Mouse (Mus musculus) midbrain, postnatal 0 days (tissue): ENCODE results near the gene Gm20388. TPM values are rescaled to one million over a fixed set of nuclear protein-coding genes. Genes with fewer than 3 reads are reported as not detected.
A peak's percentile ranks its signal among the peaks of the same experiment; 100 is the strongest.

Experiments used
- ATAC-seq: fragments of 200-750 bp; cut with Nextera tagmentation; 2 replicates; pipeline ENCODE4 v1.8.0; 2017; ENCODE audit warnings: moderate number of reproducible peaks, mild to moderate bottlenecking, moderate TSS enrichment, moderate library complexity; ENCODE audit not compliant: low FRiP score
- DNase-seq: peaks from one replicate; pipeline ENCODE4 v3.0.0-alpha.2; 2015; ENCODE audit warnings: low spot score
- H3K27ac ChIP-seq: fragments of 300-500 bp; sonication (generic); 2 replicates; pipeline ENCODE4 v1.5.1; 2014; ENCODE audit warnings: low read depth, mild to moderate bottlenecking, low read length, mixed read lengths
- H3K27me3 ChIP-seq: fragments of 300-500 bp; sonication (generic); 2 replicates; pipeline ENCODE4 v1.6.1; 2014; ENCODE audit warnings: low read length, control low read depth, mixed read lengths; ENCODE audit not compliant: insufficient read depth
- H3K36me3 ChIP-seq: fragments of 300-500 bp; sonication (generic); 2 replicates; pipeline ENCODE4 v1.6.1; 2014; ENCODE audit warnings: low read length, control low read depth, mixed read lengths; ENCODE audit not compliant: insufficient read depth
- H3K4me1 ChIP-seq: fragments of 300-500 bp; sonication (generic); 2 replicates; pipeline ENCODE4 v1.6.1; 2014; ENCODE audit warnings: mild to moderate bottlenecking, control low read depth, antibody characterized with exemption, low read length, mixed read lengths; ENCODE audit not compliant: insufficient read depth
- H3K4me2 ChIP-seq: fragments of 300-500 bp; sonication (generic); 2 replicates; pipeline ENCODE4 v1.6.1; 2014; ENCODE audit warnings: low read depth, mild to moderate bottlenecking, low read length, mixed read lengths; ENCODE audit not compliant: poor library complexity, severe bottlenecking
- H3K4me3 ChIP-seq: fragments of 300-500 bp; sonication (generic); 2 replicates; pipeline ENCODE4 v1.5.1; 2014; ENCODE audit warnings: low read depth, mild to moderate bottlenecking, low read length, moderate library complexity
- H3K9ac ChIP-seq: fragments of 300-500 bp; sonication (generic); replicated peaks from 2 replicates; pipeline ENCODE4 v1.6.1; 2014; ENCODE audit warnings: mild to moderate bottlenecking, low read length, moderate library complexity, mixed read lengths; ENCODE audit not compliant: poor library complexity, severe bottlenecking
- H3K9me3 ChIP-seq: fragments of 300-500 bp; sonication (generic); 2 replicates; pipeline ENCODE4 v1.6.1; 2016; ENCODE audit warnings: low read length, control low read depth
- CTCF ChIP-seq: IDR thresholded peaks from 2 replicates; pipeline ENCODE4 v1.5.1; 2016; ENCODE audit warnings: antibody characterized with exemption, mild to moderate bottlenecking
- WGBS: fragments of 180-500 bp; shearing (Covaris S2); extraction: QIAGEN DNeasy Blood & Tissue Kit; methylation state at CpG from one replicate; pipeline ENCODE4 v1.1.7; 2014; 5-methylcytosine and 5-hydroxymethylcytosine counted together
- polyA plus RNA-seq: library from polyadenylated mRNA; unstranded; fragments of >200 nt; fragmentation: Nextera tagmentation; extraction: Ambion mirVana; gene quantifications from 2 replicates; pipeline ENCODE4 v1.2.1, GENCODE M21; 2015
- total RNA-seq: library from RNA; depleted of rRNA; stranded (reverse); fragments of >200 nt; gene quantifications from 2 replicates; pipeline ENCODE4 v1.2.3, GENCODE M21; 2014

Gene Gm20388
- total and polyA plus RNA-seq, 2 experiments from 2014 or later, result 74.2 TPM; not detected in 1

DNA sequence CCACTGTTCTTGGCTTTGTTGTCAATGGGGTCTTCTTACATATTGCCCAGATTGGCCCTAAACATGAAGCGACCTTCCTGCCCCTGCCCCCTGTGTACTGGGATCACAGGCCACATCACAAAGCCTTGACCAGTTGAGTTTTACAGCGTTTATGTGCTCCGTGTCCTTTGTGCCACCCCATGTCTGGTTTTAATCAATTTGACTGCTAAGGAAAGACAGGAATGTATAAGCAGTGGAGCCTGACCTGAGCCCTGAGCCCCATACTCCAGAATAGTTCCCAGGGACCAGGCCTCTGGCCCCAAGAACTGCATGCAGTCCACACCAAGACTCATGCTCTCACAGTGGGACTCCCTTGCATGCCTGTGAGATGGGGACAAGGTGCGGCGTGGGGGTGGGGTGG is 2964.5 kb downstream of the Gm20388 start:
- 76% methylated on average over 5 of the region's 5 CpGs for WGBS
- no peaks in the 10 kb centered on the region for H3K9me3 ChIP-seq
- H3K27ac ChIP-seq, result no peak overlapping the region
- H3K4me3 ChIP-seq, result no peak overlapping the region
- H3K27me3 ChIP-seq, result no peaks in the 10 kb centered on the region
- ATAC-seq (no peak), DNase-seq (no peak)
- H3K36me3 ChIP-seq, result no peaks in the 10 kb centered on the region
- no peak overlapping the region for H3K4me2 ChIP-seq
- no peak for TF ChIP-seq CTCF
- H3K9ac ChIP-seq, result no peak overlapping the region
- no peaks in the 10 kb centered on the region for H3K4me1 ChIP-seq

DNA sequence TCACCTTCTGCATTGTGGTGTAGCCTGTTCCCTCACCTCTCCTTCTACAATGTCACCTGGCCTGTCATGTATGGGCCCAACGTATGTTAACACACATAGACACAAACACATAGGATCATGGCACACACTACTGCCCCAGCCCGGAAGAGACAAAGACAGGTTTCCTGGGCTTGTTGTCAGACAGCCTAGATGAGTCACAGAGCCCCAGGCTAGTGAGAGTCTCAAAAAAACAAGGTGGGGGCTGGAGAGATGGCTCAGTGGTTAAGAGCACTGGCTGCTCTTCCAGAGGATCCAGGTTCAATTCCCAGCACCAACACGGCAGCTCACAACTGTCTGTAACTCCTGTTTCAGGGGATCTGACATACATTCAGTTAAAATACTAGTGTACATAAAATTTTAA is 2967.6 kb downstream of the Gm20388 start:
- no peak overlapping the region for H3K27ac ChIP-seq
- WGBS, result 96% methylated on average over 3 of the region's 3 CpGs
- no peak for TF ChIP-seq CTCF
- H3K9ac ChIP-seq, result no peak overlapping the region
- H3K27me3 ChIP-seq, result no peaks in the 10 kb centered on the region
- H3K4me1 ChIP-seq, result no peaks in the 10 kb centered on the region
- DNase-seq (no peak), ATAC-seq (no peak)
- no peaks in the 10 kb centered on the region for H3K9me3 ChIP-seq
- no peak overlapping the region for H3K4me3 ChIP-seq
- peaks cover 13% of the 10 kb centered on the region for H3K36me3 ChIP-seq
- no peak overlapping the region for H3K4me2 ChIP-seq

DNA sequence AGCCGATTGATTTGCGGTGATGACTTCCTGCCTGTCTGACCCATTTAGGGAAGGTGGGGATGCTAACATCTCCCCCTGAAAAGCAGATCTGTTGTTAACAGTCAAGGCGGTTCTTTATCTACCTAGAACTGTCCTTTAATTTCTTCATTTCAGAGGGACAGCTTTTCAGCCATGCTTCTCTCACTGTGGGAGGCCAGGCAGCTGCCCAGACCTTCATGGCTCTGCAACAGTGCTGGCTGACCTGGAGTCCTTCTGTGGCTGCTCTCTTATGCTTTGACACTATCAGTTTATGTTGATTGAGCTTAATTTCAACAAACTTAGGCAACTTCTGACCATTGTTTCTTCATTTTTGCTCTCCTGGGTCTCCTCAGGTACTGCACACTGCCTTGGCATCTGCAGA is 2969.7 kb downstream of the Gm20388 start:
- ATAC-seq, result no peak
- Histone ChIP-seq H3K36me3 (peaks cover 33% of the 10 kb centered on the region), H3K4me1 (no peaks in the 10 kb centered on the region), H3K9ac (no peak overlapping the region), H3K27me3 (no peaks in the 10 kb centered on the region), H3K4me2 (no peak overlapping the region), H3K9me3 (no peaks in the 10 kb centered on the region), H3K4me3 (no peak overlapping the region), H3K27ac (no peak overlapping the region)
- no peak for TF ChIP-seq CTCF
- 73% methylated on average over 3 of the region's 3 CpGs for WGBS
- no peak for DNase-seq

DNA sequence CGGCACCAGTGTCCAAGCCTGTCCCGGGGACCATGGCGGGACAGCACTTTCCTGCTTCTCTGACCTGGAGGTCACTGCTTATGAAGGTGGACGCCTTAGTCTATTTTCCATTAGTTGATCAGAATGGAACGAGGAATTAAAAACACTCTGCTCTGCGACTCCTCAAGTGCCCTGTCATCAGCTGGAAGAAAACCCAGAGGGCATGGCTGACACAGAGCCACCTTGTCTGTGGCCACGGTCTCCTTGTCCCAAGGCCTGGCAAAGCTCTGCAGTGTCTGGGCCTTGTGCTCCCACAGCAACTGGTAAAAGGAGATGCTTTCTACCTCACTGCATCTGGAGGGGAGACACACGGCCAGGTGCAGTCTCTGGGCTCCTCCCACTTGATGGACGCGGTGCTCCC is 2973.0 kb downstream of the Gm20388 start:
- 87% methylated on average over 10 of the region's 10 CpGs for WGBS
- Histone ChIP-seq H3K4me2 (no peak overlapping the region), H3K9me3 (no peaks in the 10 kb centered on the region), H3K27me3 (no peaks in the 10 kb centered on the region), H3K36me3 (peaks cover 66% of the 10 kb centered on the region), H3K27ac (no peak overlapping the region), H3K4me3 (no peak overlapping the region), H3K4me1 (no peaks in the 10 kb centered on the region), H3K9ac (no peak overlapping the region)
- no peak for ATAC-seq
- TF ChIP-seq CTCF, result no peak
- no peak for DNase-seq

DNA sequence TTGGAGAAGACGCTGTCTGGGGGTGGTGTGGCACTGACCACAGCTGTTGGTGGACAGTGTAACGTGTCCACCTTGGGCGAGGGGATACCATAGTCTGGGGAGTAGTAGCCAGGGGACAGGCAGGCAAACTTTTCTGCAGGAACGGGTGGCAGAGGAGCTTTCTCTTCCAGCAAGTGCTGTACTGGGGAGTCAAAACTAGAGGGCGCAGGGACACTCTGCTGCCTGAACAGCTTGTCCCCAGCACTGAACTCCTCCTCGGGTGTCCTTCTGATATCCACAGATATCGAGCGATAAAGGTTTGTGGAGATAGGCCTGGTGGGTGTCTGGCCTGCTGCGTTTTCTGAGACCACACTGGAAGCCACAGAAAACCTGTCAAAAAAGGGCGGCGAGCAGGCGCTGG is 2980.8 kb downstream of the Gm20388 start:
- Histone ChIP-seq H3K27me3 (no peaks in the 10 kb centered on the region), H3K9me3 (no peaks in the 10 kb centered on the region), H3K4me3 (no peak overlapping the region), H3K4me2 (no peak overlapping the region), H3K9ac (no peak overlapping the region), H3K27ac (no peak overlapping the region), H3K4me1 (no peaks in the 10 kb centered on the region), H3K36me3 (peaks cover 94% of the 10 kb centered on the region)
- peak; percentile 52 for TF ChIP-seq CTCF
- no peak for DNase-seq
- WGBS, result 91% methylated on average over 12 of the region's 12 CpGs
- ATAC-seq, result no peak

DNA sequence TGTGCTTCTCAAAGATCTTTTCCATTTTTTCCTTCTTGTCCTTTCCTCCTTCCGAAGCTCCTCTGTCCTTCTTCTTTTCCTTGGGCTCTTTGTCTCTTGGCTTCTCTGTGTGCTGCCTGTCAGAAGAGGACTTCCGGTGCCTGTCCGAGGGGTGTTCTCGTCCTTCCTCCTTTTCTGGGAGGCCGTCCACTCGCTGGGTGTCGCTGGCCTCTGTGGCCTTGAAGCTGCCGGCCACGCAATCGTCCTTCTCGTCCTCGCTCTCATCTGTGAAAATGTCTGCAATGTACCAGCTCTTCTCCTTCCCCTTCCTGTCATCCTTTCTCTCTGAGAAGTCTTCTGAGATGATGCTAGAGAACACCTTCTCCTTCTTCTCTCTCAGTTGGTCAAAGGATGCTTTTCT is 2982.8 kb downstream of the Gm20388 start:
- no peak overlapping the region for H3K4me3 ChIP-seq
- H3K4me2 ChIP-seq, result no peak overlapping the region
- no peaks in the 10 kb centered on the region for H3K4me1 ChIP-seq
- H3K27ac ChIP-seq, result no peak overlapping the region
- no peak overlapping the region for H3K9ac ChIP-seq
- ATAC-seq (no peak), DNase-seq (no peak)
- peaks cover 89% of the 10 kb centered on the region for H3K36me3 ChIP-seq
- no peaks in the 10 kb centered on the region for H3K27me3 ChIP-seq
- H3K9me3 ChIP-seq, result no peaks in the 10 kb centered on the region
- 94% methylated on average over 12 of the region's 12 CpGs for WGBS
- no peak for TF ChIP-seq CTCF
